Comparison of ENCODE assay signal across 12 mouse cellular contexts in genomic region chr2:27404375-27405093, GRCm38 (mm10). TPM values are rescaled to one million over a fixed set of nuclear protein-coding genes. Genes with fewer than 3 reads are reported as not detected.
DNase-seq lines count a peak whose midpoint lies in the region; ATAC-seq lines count a peak whose summit lies in the region.
"Had no signal": no experiment of that assay in that cellular context is flagged by ENCODE, and none has a peak within 500 bp of the region (broad histone marks: within the 10 kb centered on the region; RNA-seq: fewer than 3 reads in every experiment).

No protein-coding gene starts in this region.

- H3K4me3 ChIP-seq in lung, embryonic 15.5 days = no peak overlapping the region
- no peak overlapping the region for H3K4me3 ChIP-seq in brown adipose tissue, adult 24 weeks (ENCODE audit: insufficient read depth, low read depth, low read length)

- H3K4me2 ChIP-seq in lung, embryonic 15.5 days = no peak overlapping the region

- H3K9me3 ChIP-seq in lung, embryonic 15.5 days = no peaks in the 10 kb centered on the region

- H3K27ac ChIP-seq in lung, embryonic 15.5 days = 0 out of 2 replicates have a peak overlapping the region, but pooled peaks have one; percentile 30
- 0 out of 2 replicates have a peak overlapping the region, but pooled peaks have one; percentile 23 for H3K27ac ChIP-seq in brown adipose tissue, adult 24 weeks (replicated peaks; ENCODE audit: low read depth, low read length)

- H3K9ac ChIP-seq in lung, embryonic 15.5 days = no peak overlapping the region

- WGBS in lung, embryonic 15.5 days = 36% methylated on average over 6 of the region's 6 CpGs

- no peaks in the 10 kb centered on the region for H3K27me3 ChIP-seq in lung, embryonic 15.5 days

- no peak for ATAC-seq in lung, embryonic 15.5 days (ENCODE audit: borderline replicate concordance, extremely low read depth, low FRiP score, low TSS enrichment)
- 0 out of 2 replicates have a peak, but pooled peaks have one; percentile 23 for ATAC-seq in monocyte, adult 5-6 weeks (replicated peaks; ENCODE audit: insufficient number of reproducible peaks, low FRiP score, low TSS enrichment, poor library complexity, severe bottlenecking)
- ATAC-seq in frontal cortex, adult (ENCODE audit: low TSS enrichment) = no peak
- no peak for ATAC-seq in megakaryocyte progenitor cell, adult 5-6 weeks (replicated peaks; ENCODE audit: poor library complexity)

- peak; percentile 60 for DNase-seq in adrenal gland, postnatal 14 days
- no peak for DNase-seq in adrenal gland, postnatal 4 days (ENCODE audit: low spot score in 2 of 2)
- no peak for DNase-seq in lung, postnatal 14 days
- DNase-seq: cerebellum, postnatal 14 days; gastrocnemius, postnatal 36 days; lung, postnatal 10 days; right cerebral cortex, postnatal 4 days had no signal

- H3K4me1 ChIP-seq in lung, embryonic 15.5 days = peaks cover 36% of the 10 kb centered on the region
- H3K4me1 ChIP-seq in brown adipose tissue, adult 24 weeks (ENCODE audit: control insufficient read depth, insufficient read depth, insufficient read length, low read length) = peaks cover 24% of the 10 kb centered on the region

- no peaks in the 10 kb centered on the region for H3K36me3 ChIP-seq in lung, embryonic 15.5 days

RNA-seq across cellular contexts. Expression of gene Vav2, which starts 22.3 kb away (rescaled TPM):
- 21.7 and 28.3 TPM in 2 replicates for total RNA-seq in adrenal gland, postnatal 14 days (2021)
- 10 to 100 TPM; 30.9 to 34.5 TPM for total RNA-seq in adrenal gland, postnatal 4 days (2021)
- 9.0 and 9.7 TPM in 2 replicates for polyA plus RNA-seq in lung, embryonic 15.5 days (2015; fragmentation: Nextera tagmentation; extraction: Ambion mirVana)
- 6.6 and 8.0 TPM in 2 replicates for polyA plus RNA-seq in brown adipose tissue, adult 24 weeks (2012; ENCODE audit: insufficient read depth, insufficient read length, missing spikeins)
- total RNA-seq in monocyte, adult 5-6 weeks (2017) = 17.7 to 18.3 TPM (median 18.0 TPM) in 3 replicates
- total RNA-seq in megakaryocyte progenitor cell, adult 5-6 weeks (2015) = 4.8 and 7.5 TPM in 2 replicates
- 5.7 and 9.2 TPM in 2 replicates for total RNA-seq in megakaryocyte progenitor cell, adult 5-6 weeks (2017)

RNA-seq across cellular contexts. Expression of gene Brd3os, which starts 37.6 kb away (rescaled TPM):
- total RNA-seq in adrenal gland, postnatal 14 days (2021) = 5.0 and 7.9 TPM in 2 replicates
- 1 to 10 TPM; 7.7 to 7.8 TPM for total RNA-seq in adrenal gland, postnatal 4 days (2021)
- polyA plus RNA-seq in lung, embryonic 15.5 days (2015; fragmentation: Nextera tagmentation; extraction: Ambion mirVana) = 6.2 and 7.1 TPM in 2 replicates
- 0.79 TPM in 1 of 2 replicates, not detected in the other for polyA plus RNA-seq in brown adipose tissue, adult 24 weeks (2012; ENCODE audit: insufficient read depth, insufficient read length, missing spikeins)
- total RNA-seq in monocyte, adult 5-6 weeks (2017) = 2.2 TPM in 1 of 3 replicates, not detected in the others
- total RNA-seq in megakaryocyte progenitor cell, adult 5-6 weeks (2015) = 0.12 TPM in 1 of 2 replicates, not detected in the other
- 0.14 TPM in 1 of 2 replicates, not detected in the other for total RNA-seq in megakaryocyte progenitor cell, adult 5-6 weeks (2017)
